Mouse (Mus musculus): ENCODE measurements at regions not wholly inside any gene's neighbourhood (a gene's known extent, or its start where the extent isn't known, plus 50 kb on each side); places are given as distances from the start of the nearest gene placed in this dataset.

- Histone ChIP-seq H3K4me1 (replicated peaks) (peaks cover 8% of the 10 kb centered on the region; the same call in 1 of the 2 replicates), H3K36me3 (no peaks in the 10 kb centered on the region), H3K27ac (no peak overlapping the region), H3K4me3 (no peak overlapping the region), H3K9ac (no peak overlapping the region), H3K27me3 (no peaks in the 10 kb centered on the region), H3K4me2 (no peak overlapping the region), H3K9me3 (replicated peaks) (no peaks in the 10 kb centered on the region)
- WGBS: 33% methylated on average over 2 of the region's 2 CpGs
- ATAC-seq (replicated peaks; ENCODE audit: insufficient number of reproducible peaks, insufficient read depth, low FRiP score, low read depth): no peak
These were observed 318.3 kb upstream of the Id2 start for GRCm38 (mm10) chr12:25415232-25415631.

GRCm38 (mm10) chr12:25407301-25407700 lies 310.4 kb upstream of the Id2 start:
- Histone ChIP-seq H3K4me2 (no peak overlapping the region), H3K9me3 (replicated peaks) (no peaks in the 10 kb centered on the region), H3K9ac (no peak overlapping the region), H3K4me3 (no peak overlapping the region), H3K27me3 (no peaks in the 10 kb centered on the region), H3K36me3 (no peaks in the 10 kb centered on the region), H3K27ac (no peak overlapping the region), H3K4me1 (replicated peaks) (no peaks in the 10 kb centered on the region)
- WGBS: 88% methylated on average over 2 of the region's 2 CpGs
- ATAC-seq (replicated peaks; ENCODE audit: insufficient number of reproducible peaks, insufficient read depth, low FRiP score, low read depth): no peak

GRCm38 (mm10) chr12:25400326-25400725 lies 303.4 kb upstream of the Id2 start:
- Histone ChIP-seq H3K36me3 (no peaks in the 10 kb centered on the region), H3K27me3 (no peaks in the 10 kb centered on the region), H3K4me1 (replicated peaks) (no peaks in the 10 kb centered on the region), H3K9ac (no peak overlapping the region), H3K27ac (no peak overlapping the region), H3K4me3 (no peak overlapping the region), H3K4me2 (no peak overlapping the region), H3K9me3 (replicated peaks) (no peaks in the 10 kb centered on the region)
- ATAC-seq (replicated peaks; ENCODE audit: insufficient number of reproducible peaks, insufficient read depth, low FRiP score, low read depth): no peak
- 77% methylated on average over 5 of the region's 5 CpGs for WGBS

GRCm38 (mm10) chr12:25398726-25399125 lies 301.8 kb upstream of the Id2 start:
- H3K4me3 ChIP-seq: no peak overlapping the region
- ATAC-seq (replicated peaks; ENCODE audit: insufficient number of reproducible peaks, insufficient read depth, low FRiP score, low read depth): no peak
- no peak overlapping the region for H3K9ac ChIP-seq
- no peak overlapping the region for H3K27ac ChIP-seq
- H3K36me3 ChIP-seq: no peaks in the 10 kb centered on the region
- no peaks in the 10 kb centered on the region for H3K4me1 ChIP-seq (replicated peaks)
- WGBS: 72% methylated on average over 3 of the region's 3 CpGs
- H3K4me2 ChIP-seq: no peak overlapping the region
- H3K9me3 ChIP-seq (replicated peaks): no peaks in the 10 kb centered on the region
- H3K27me3 ChIP-seq: no peaks in the 10 kb centered on the region

GRCm38 (mm10) chr12:25394326-25394725 lies 297.4 kb upstream of the Id2 start:
- H3K9ac ChIP-seq: no peak overlapping the region
- H3K4me1 ChIP-seq (replicated peaks): no peaks in the 10 kb centered on the region
- no peaks in the 10 kb centered on the region for H3K9me3 ChIP-seq (replicated peaks)
- no peak overlapping the region for H3K27ac ChIP-seq
- H3K27me3 ChIP-seq: no peaks in the 10 kb centered on the region
- H3K4me2 ChIP-seq: no peak overlapping the region
- no peak overlapping the region for H3K4me3 ChIP-seq
- WGBS: 79% methylated on average over 3 of the region's 3 CpGs
- no peak for ATAC-seq (replicated peaks; ENCODE audit: insufficient number of reproducible peaks, insufficient read depth, low FRiP score, low read depth)
- no peaks in the 10 kb centered on the region for H3K36me3 ChIP-seq

- WGBS: 75% methylated on average over 4 of the region's 4 CpGs
- H3K4me2 ChIP-seq: no peak overlapping the region
These were observed 296.6 kb upstream of the Id2 start for GRCm38 (mm10) chr12:25393501-25393900.

GRCm38 (mm10) chr12:25389202-25389601 lies 292.3 kb upstream of the Id2 start:
- no peak for ATAC-seq (replicated peaks; ENCODE audit: insufficient number of reproducible peaks, insufficient read depth, low FRiP score, low read depth)
- no peaks in the 10 kb centered on the region for H3K27me3 ChIP-seq
- no peak overlapping the region for H3K27ac ChIP-seq
- no peaks in the 10 kb centered on the region for H3K4me1 ChIP-seq (replicated peaks)
- H3K9ac ChIP-seq: no peak overlapping the region
- no peak overlapping the region for H3K4me3 ChIP-seq
- 68% methylated on average over 5 of the region's 5 CpGs for WGBS
- H3K4me2 ChIP-seq: no peak overlapping the region
- no peaks in the 10 kb centered on the region for H3K36me3 ChIP-seq
- H3K9me3 ChIP-seq (replicated peaks): no peaks in the 10 kb centered on the region

More at GRCm38 (mm10) chr12:25393501-25393900, 296.6 kb upstream of the Id2 start:
- H3K4me3 ChIP-seq: no peak overlapping the region
- H3K9ac ChIP-seq: no peak overlapping the region
- no peaks in the 10 kb centered on the region for H3K4me1 ChIP-seq (replicated peaks)
- no peaks in the 10 kb centered on the region for H3K9me3 ChIP-seq (replicated peaks)
- no peaks in the 10 kb centered on the region for H3K36me3 ChIP-seq
- no peaks in the 10 kb centered on the region for H3K27me3 ChIP-seq
- no peak for ATAC-seq (replicated peaks; ENCODE audit: insufficient number of reproducible peaks, insufficient read depth, low FRiP score, low read depth)
- H3K27ac ChIP-seq: no peak overlapping the region

GRCm38 (mm10) chr12:25387791-25388280 lies 290.9 kb upstream of the Id2 start:
- H3K27ac ChIP-seq: no peak overlapping the region
- no peaks in the 10 kb centered on the region for H3K9me3 ChIP-seq (replicated peaks)
- no peaks in the 10 kb centered on the region for H3K36me3 ChIP-seq
- H3K4me2 ChIP-seq: no peak overlapping the region
- no peak overlapping the region for H3K4me3 ChIP-seq
- 47% methylated on average over 5 of the region's 5 CpGs for WGBS
- H3K27me3 ChIP-seq: no peaks in the 10 kb centered on the region
- no peak overlapping the region for H3K9ac ChIP-seq
- ATAC-seq (replicated peaks; ENCODE audit: insufficient number of reproducible peaks, insufficient read depth, low FRiP score, low read depth): no peak
- H3K4me1 ChIP-seq (replicated peaks): no peaks in the 10 kb centered on the region

GRCm38 (mm10) chr12:25382961-25383360 lies 286.0 kb upstream of the Id2 start:
- no peaks in the 10 kb centered on the region for H3K9me3 ChIP-seq (replicated peaks)
- H3K9ac ChIP-seq: no peak overlapping the region
- H3K4me1 ChIP-seq (replicated peaks): no peaks in the 10 kb centered on the region
- no peak overlapping the region for H3K4me3 ChIP-seq
- 66% methylated on average over 6 of the region's 6 CpGs for WGBS
- H3K27ac ChIP-seq: no peak overlapping the region
- no peaks in the 10 kb centered on the region for H3K27me3 ChIP-seq
- no peak overlapping the region for H3K4me2 ChIP-seq
- H3K36me3 ChIP-seq: no peaks in the 10 kb centered on the region
- ATAC-seq (replicated peaks; ENCODE audit: insufficient number of reproducible peaks, insufficient read depth, low FRiP score, low read depth): no peak

- H3K27me3 ChIP-seq: no peaks in the 10 kb centered on the region
- H3K4me2 ChIP-seq: no peak overlapping the region
- no peak overlapping the region for H3K9ac ChIP-seq
- H3K36me3 ChIP-seq: no peaks in the 10 kb centered on the region
- 90% methylated on average over 2 of the region's 2 CpGs for WGBS
- no peak overlapping the region for H3K4me3 ChIP-seq
- no peak overlapping the region for H3K27ac ChIP-seq
- ATAC-seq (replicated peaks; ENCODE audit: insufficient number of reproducible peaks, insufficient read depth, low FRiP score, low read depth): no peak
- no peaks in the 10 kb centered on the region for H3K4me1 ChIP-seq (replicated peaks)
- no peaks in the 10 kb centered on the region for H3K9me3 ChIP-seq (replicated peaks)
These were observed 285.5 kb upstream of the Id2 start for GRCm38 (mm10) chr12:25382475-25382874.

- Histone ChIP-seq H3K4me3 (no peak overlapping the region), H3K27me3 (no peaks in the 10 kb centered on the region), H3K27ac (no peak overlapping the region), H3K4me1 (replicated peaks) (no peaks in the 10 kb centered on the region), H3K9ac (no peak overlapping the region), H3K4me2 (no peak overlapping the region), H3K9me3 (replicated peaks) (no peaks in the 10 kb centered on the region), H3K36me3 (no peaks in the 10 kb centered on the region)
- ATAC-seq (replicated peaks; ENCODE audit: insufficient number of reproducible peaks, insufficient read depth, low FRiP score, low read depth): no peak
- 39% methylated on average over 4 of the region's 4 CpGs for WGBS
These were observed 284.7 kb upstream of the Id2 start for GRCm38 (mm10) chr12:25381619-25382018.

GRCm38 (mm10) chr12:25379996-25380395 lies 283.1 kb upstream of the Id2 start:
- H3K27me3 ChIP-seq: no peaks in the 10 kb centered on the region
- no peak for ATAC-seq (replicated peaks; ENCODE audit: insufficient number of reproducible peaks, insufficient read depth, low FRiP score, low read depth)
- no peak overlapping the region for H3K4me2 ChIP-seq
- H3K4me1 ChIP-seq (replicated peaks): no peaks in the 10 kb centered on the region
- no peaks in the 10 kb centered on the region for H3K36me3 ChIP-seq
- no peak overlapping the region for H3K27ac ChIP-seq
- 91% methylated on average over 3 of the region's 3 CpGs for WGBS
- no peak overlapping the region for H3K4me3 ChIP-seq
- H3K9me3 ChIP-seq (replicated peaks): no peaks in the 10 kb centered on the region
- H3K9ac ChIP-seq: no peak overlapping the region
